Mouse (Mus musculus) MEL (cell line): ENCODE measurements around the gene Lypd6b. TPM values are rescaled to one million over a fixed set of nuclear protein-coding genes. Genes with fewer than 3 reads are reported as not detected.

Experiments used
- DNase-seq: peaks from one replicate; pipeline ENCODE4 v3.0.0; 2011; ENCODE audit warnings: low read depth, low spot score
- H3K27ac ChIP-seq: 2 replicates; pipeline ENCODE4 v1.5.1; 2012; ENCODE audit warnings: low read depth, mild to moderate bottlenecking, control low read depth, low read length, moderate library complexity; ENCODE audit not compliant: control insufficient read depth
- H3K27me3 ChIP-seq, 2 experiments: fragments of 150-350 bp in 1 of 2; sonication (generic) in 1 of 2; 2 replicates each; pipeline ENCODE4 v1.6.1; 2012; ENCODE audit warnings: low read length in 2 of 2, mild to moderate bottlenecking in 2 of 2, improper control_type of control experiment in 1 of 2, moderate library complexity in 1 of 2; ENCODE audit not compliant: insufficient read depth in 2 of 2, control insufficient read depth in 1 of 2
- H3K36me3 ChIP-seq, 2 experiments: 2 replicates each; pipeline ENCODE4 v1.6.1; 2012 to 2014; ENCODE audit warnings: low read length in 2 of 2, improper control_type of control experiment in 1 of 2, inconsistent platforms in 1 of 2, mild to moderate bottlenecking in 1 of 2; ENCODE audit not compliant: insufficient read depth in 2 of 2, control insufficient read depth in 1 of 2
- H3K4me1 ChIP-seq, 2 experiments: fragments of 150-350 bp in 1 of 2; sonication (generic) in 1 of 2; 2 replicates each; pipeline ENCODE4 v1.6.1; 2012; ENCODE audit warnings: low read length in 2 of 2, improper control_type of control experiment in 1 of 2, mild to moderate bottlenecking in 1 of 2; ENCODE audit not compliant: insufficient read depth in 2 of 2, control insufficient read depth in 1 of 2
- H3K4me3 ChIP-seq, 2 experiments: fragments of 150-350 bp in 1 of 2; sonication (generic) in 1 of 2; 2 replicates each; pipeline ENCODE4 v1.5.1; 2012; ENCODE audit warnings: low read depth in 2 of 2, low read length in 2 of 2, mild to moderate bottlenecking in 2 of 2, moderate library complexity in 2 of 2, control low read depth in 1 of 2, improper control_type of control experiment in 1 of 2; ENCODE audit not compliant: control insufficient read depth in 1 of 2, insufficient read depth in 1 of 2
- H3K79me2 ChIP-seq: 2 replicates; pipeline ENCODE4 v1.6.1; 2012; ENCODE audit warnings: mild to moderate bottlenecking, low read length, moderate library complexity; ENCODE audit not compliant: control insufficient read depth, poor library complexity, insufficient read depth
- H3K9ac ChIP-seq: 2 replicates; pipeline ENCODE4 v1.6.1; 2012; ENCODE audit warnings: low read depth, mild to moderate bottlenecking, control low read depth, low read length, moderate library complexity; ENCODE audit not compliant: control insufficient read depth, poor library complexity, severe bottlenecking
- H3K9me3 ChIP-seq: fragments of 150-350 bp; sonication (generic); replicated peaks from 2 replicates; pipeline ENCODE4 v1.6.1; 2012; ENCODE audit warnings: mild to moderate bottlenecking, low read length, improper control_type of control experiment, moderate library complexity; ENCODE audit not compliant: insufficient read depth
- CHD1 ChIP-seq: IDR thresholded peaks from 2 replicates; pipeline ENCODE4 v1.6.1; 2012; ENCODE audit warnings: low read depth, mild to moderate bottlenecking, inconsistent platforms, low read length, improper control_type of control experiment
- CTCF ChIP-seq, 3 experiments: IDR thresholded peaks in 2 of 3; conservative IDR thresholded peaks in 1 of 3; 2 replicates each; pipeline ENCODE4 v1.5.1; 2011 to 2012; ENCODE audit warnings: low read length in 3 of 3, low read depth in 2 of 3, mild to moderate bottlenecking in 2 of 3, improper control_type of control experiment in 1 of 3, inconsistent platforms in 1 of 3, mixed read lengths in 1 of 3, moderate library complexity in 1 of 3; ENCODE audit not compliant: control insufficient read depth in 1 of 3, insufficient read depth in 1 of 3, poor library complexity in 1 of 3, severe bottlenecking in 1 of 3
- E2F4 ChIP-seq: IDR thresholded peaks from 2 replicates; pipeline ENCODE4 v1.6.1; 2011; ENCODE audit warnings: low read depth, low read length, improper control_type of control experiment, borderline replicate concordance
- ELF1 ChIP-seq: IDR thresholded peaks from 2 replicates; pipeline ENCODE4 v1.6.1; 2014; ENCODE audit warnings: low read depth, mild to moderate bottlenecking, inconsistent platforms, low read length, improper control_type of control experiment, moderate library complexity
- EP300 ChIP-seq, 2 experiments: IDR thresholded peaks; 2 replicates each; pipeline ENCODE4 v1.6.1; 2011; ENCODE audit warnings: improper control_type of control experiment in 2 of 2, low read length in 2 of 2, low read depth in 1 of 2, mild to moderate bottlenecking in 1 of 2
- ETS1 ChIP-seq: IDR thresholded peaks from 2 replicates; pipeline ENCODE4 v1.6.1; 2012; ENCODE audit warnings: low read depth, mild to moderate bottlenecking, inconsistent platforms, low read length, improper control_type of control experiment, moderate library complexity
- HCFC1 ChIP-seq: IDR thresholded peaks from 2 replicates; pipeline ENCODE4 v1.6.1; 2012; ENCODE audit warnings: low read depth, mild to moderate bottlenecking, inconsistent platforms, low read length, improper control_type of control experiment, moderate library complexity
- JUND ChIP-seq: IDR thresholded peaks from 2 replicates; pipeline ENCODE4 v1.6.1; 2011; ENCODE audit warnings: low read depth, mild to moderate bottlenecking, improper control_type of control experiment, low read length
- MAFK ChIP-seq: IDR thresholded peaks from 2 replicates; pipeline ENCODE4 v1.6.1; 2011; ENCODE audit warnings: low read depth, mild to moderate bottlenecking, low read length, improper control_type of control experiment, borderline replicate concordance
- MAZ ChIP-seq: IDR thresholded peaks from 2 replicates; pipeline ENCODE4 v1.6.1; 2012; ENCODE audit warnings: low read depth, mild to moderate bottlenecking, inconsistent platforms, low read length, improper control_type of control experiment
- MEF2A ChIP-seq: IDR thresholded peaks from 2 replicates; pipeline ENCODE4 v1.6.1; 2014; ENCODE audit warnings: low read depth, mild to moderate bottlenecking, inconsistent platforms, low read length, improper control_type of control experiment; ENCODE audit not compliant: poor library complexity, insufficient replicate concordance, severe bottlenecking; ENCODE audit errors: extremely low read depth
- MYC ChIP-seq: IDR thresholded peaks from 2 replicates; pipeline ENCODE4 v1.6.1; 2011; ENCODE audit warnings: low read depth, mild to moderate bottlenecking, low read length, improper control_type of control experiment, moderate library complexity
- NELFE ChIP-seq: IDR thresholded peaks from 2 replicates; pipeline ENCODE4 v1.6.1; 2011; ENCODE audit warnings: low read depth, low read length, improper control_type of control experiment
- POLR2A ChIP-seq, 2 experiments: IDR thresholded peaks; 2 replicates each; pipeline ENCODE4 v1.6.1; 2011 to 2012; ENCODE audit warnings: low read length in 2 of 2, mild to moderate bottlenecking in 2 of 2, control low read depth in 1 of 2, improper control_type of control experiment in 1 of 2, low read depth in 1 of 2, moderate library complexity in 1 of 2; ENCODE audit not compliant: control insufficient read depth in 1 of 2, insufficient read depth in 1 of 2, poor library complexity in 1 of 2
- POLR2AphosphoS2 ChIP-seq: IDR thresholded peaks from 2 replicates; pipeline ENCODE4 v1.6.1; 2011; ENCODE audit warnings: low read length, improper control_type of control experiment
- RAD21 ChIP-seq: IDR thresholded peaks from 2 replicates; pipeline ENCODE4 v1.6.1; 2011; ENCODE audit warnings: mild to moderate bottlenecking, low read depth, low read length, improper control_type of control experiment
- SIN3A ChIP-seq: IDR thresholded peaks from 2 replicates; pipeline ENCODE4 v1.6.1; 2012; ENCODE audit warnings: low read length, improper control_type of control experiment, inconsistent platforms
- SMC3 ChIP-seq: IDR thresholded peaks from 2 replicates; pipeline ENCODE4 v1.6.1; 2011; ENCODE audit warnings: low read depth, low read length, improper control_type of control experiment
- TBP ChIP-seq: IDR thresholded peaks from 2 replicates; pipeline ENCODE4 v1.8.0; 2011; ENCODE audit warnings: low read depth, low read length, improper control_type of control experiment
- TCF12 ChIP-seq: IDR thresholded peaks from 2 replicates; pipeline ENCODE4 v1.6.1; 2014; ENCODE audit warnings: low read depth, mild to moderate bottlenecking, inconsistent platforms, low read length, improper control_type of control experiment, moderate library complexity
- UBTF ChIP-seq: IDR thresholded peaks from 2 replicates; pipeline ENCODE4 v1.6.1; 2012; ENCODE audit warnings: low read depth, mild to moderate bottlenecking, inconsistent platforms, low read length, improper control_type of control experiment, moderate library complexity, borderline replicate concordance; ENCODE audit not compliant: insufficient read depth
- USF2 ChIP-seq, 2 experiments: IDR thresholded peaks; 2 replicates each; pipeline ENCODE4 v1.6.1; 2011 to 2012; ENCODE audit warnings: improper control_type of control experiment in 2 of 2, low read length in 2 of 2, borderline replicate concordance in 1 of 2, inconsistent platforms in 1 of 2, low read depth in 1 of 2, mild to moderate bottlenecking in 1 of 2; ENCODE audit not compliant: insufficient read depth in 1 of 2
- ZC3H11A ChIP-seq: IDR thresholded peaks from 2 replicates; pipeline ENCODE4 v1.6.1; 2012; ENCODE audit warnings: low read depth, mild to moderate bottlenecking, inconsistent platforms, low read length, improper control_type of control experiment
- ZKSCAN1 ChIP-seq: IDR thresholded peaks from 2 replicates; pipeline ENCODE4 v1.6.1; 2012; ENCODE audit warnings: low read depth, mild to moderate bottlenecking, inconsistent platforms, low read length, improper control_type of control experiment, moderate library complexity
- ZMIZ1 ChIP-seq: IDR thresholded peaks from 2 replicates; pipeline ENCODE4 v1.6.1; 2012; ENCODE audit warnings: low read depth, mild to moderate bottlenecking, inconsistent platforms, low read length, improper control_type of control experiment, moderate library complexity
- polyA plus RNA-seq, 2 experiments: library from polyadenylated mRNA; stranded (reverse) in 1 of 2; unstranded in 1 of 2; fragments of >175 nt in 1 of 2; fragments of >200 nt in 1 of 2; gene quantifications; 2 replicates each; pipeline versions ENCODE4 v1.2.1 to v1.2.4; 2012; ENCODE audit warnings: low replicate concordance in 2 of 2, low read depth in 1 of 2; ENCODE audit not compliant: insufficient read length in 2 of 2, insufficient read depth in 1 of 2, missing spikeins in 1 of 2
- total RNA-seq: library from RNA; depleted of rRNA; stranded (reverse); fragments of 300-350 nt; gene quantifications from 2 replicates; pipeline ENCODE4 v1.2.3, GENCODE M21; 2012

The Lypd6b gene
- total and polyA plus RNA-seq, 3 experiments, result not detected

DNA sequence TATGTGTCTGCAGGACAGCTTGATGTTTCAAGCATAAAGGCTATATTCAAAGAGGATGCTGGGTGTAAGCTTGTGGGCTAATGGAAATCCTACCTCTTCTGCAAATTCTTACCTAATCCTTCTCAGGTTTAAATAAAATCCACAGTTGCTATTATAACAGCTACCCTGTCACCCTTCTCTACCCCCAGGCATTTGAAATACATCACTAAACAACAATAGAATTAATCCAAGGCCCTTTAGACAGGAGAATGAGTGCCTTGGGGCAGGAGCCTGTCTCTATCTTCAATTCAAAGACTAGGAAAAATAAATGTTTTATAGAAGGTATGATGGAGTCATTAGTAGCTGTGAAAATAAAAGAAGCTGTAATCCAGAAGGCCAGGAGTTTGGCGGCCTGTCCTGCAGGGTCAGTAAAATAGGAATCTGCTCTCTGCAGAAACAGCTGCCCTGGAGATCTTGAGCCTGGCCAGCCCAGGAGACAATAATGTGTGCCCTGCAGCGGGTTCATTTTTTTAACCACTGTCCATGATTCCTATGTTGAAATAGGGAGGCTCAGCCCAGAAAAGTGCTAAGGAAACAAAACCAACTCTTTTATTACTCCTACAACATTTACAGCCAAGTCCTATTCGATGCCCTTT is 124.9 kb downstream of the Lypd6b start:
- no peak for DNase-seq
- Histone ChIP-seq H3K9ac (no peak overlapping the region), H3K9me3 (no peaks in the 10 kb centered on the region), H3K79me2 (no peaks in the 10 kb centered on the region), H3K27me3 (no peaks in the 10 kb centered on the region), H3K27ac (no peak overlapping the region), H3K36me3 (no peaks in the 10 kb centered on the region), H3K4me1 (no peaks in the 10 kb centered on the region), H3K4me3 (no peak overlapping the region)
- TF ChIP-seq E2F4 (no peak), RAD21 (no peak), ELF1 (no peak)

DNA sequence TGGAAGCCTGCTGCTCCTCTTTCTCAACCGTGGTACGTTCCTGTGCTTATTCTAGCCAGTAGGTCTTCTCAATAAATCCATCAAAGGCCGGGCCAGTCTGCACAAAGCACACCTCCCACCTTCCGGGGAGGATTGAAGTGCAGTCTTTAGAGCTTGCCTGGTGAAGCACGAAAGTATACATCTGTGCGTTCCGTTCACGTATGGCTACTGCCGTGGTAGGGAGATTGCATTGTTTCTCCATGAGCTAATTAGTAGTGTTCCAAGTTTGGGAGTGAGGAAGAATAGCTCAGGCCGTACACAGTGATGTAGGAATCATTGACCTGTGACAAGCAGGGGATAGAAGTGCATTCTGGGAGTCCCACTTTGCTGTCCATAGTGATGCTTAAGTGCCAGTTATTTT is 130.0 kb downstream of the Lypd6b start:
- Histone ChIP-seq H3K9me3 (no peaks in the 10 kb centered on the region), H3K9ac (no peak overlapping the region), H3K4me1 (no peaks in the 10 kb centered on the region), H3K27me3 (no peaks in the 10 kb centered on the region), H3K27ac (no peak overlapping the region), H3K36me3 (no peaks in the 10 kb centered on the region), H3K79me2 (no peaks in the 10 kb centered on the region), H3K4me3 (no peak overlapping the region)
- DNase-seq, result no peak
- TF ChIP-seq POLR2A (IDR thresholded peaks at IDR 0.05; ENCODE audit: control insufficient read depth in 1 of 2, insufficient read depth in 1 of 2, low read depth in 1 of 2, low read length in 2 of 2, poor library complexity in 1 of 2), result no peak
- TF ChIP-seq SMC3, result no peak
- TF ChIP-seq CHD1, result no peak
- TF ChIP-seq RAD21, result no peak
- no peak for TF ChIP-seq ZKSCAN1
- TF ChIP-seq USF2 (IDR thresholded peaks at IDR 0.05; ENCODE audit: borderline replicate concordance in 1 of 2, insufficient read depth in 1 of 2, low read depth in 1 of 2, low read length in 2 of 2), result no peak
- TF ChIP-seq TBP, result no peak
- TF ChIP-seq CTCF (IDR thresholded peaks at IDR 0.05 in 2 of 3, conservative IDR thresholded peaks at IDR 0.05 in 1 of 3; ENCODE audit: control insufficient read depth in 1 of 3, insufficient read depth in 1 of 3, low read depth in 2 of 3, low read length in 3 of 3, poor library complexity in 1 of 3, severe bottlenecking in 1 of 3), result no peak
- TF ChIP-seq ZC3H11A, result no peak

DNA sequence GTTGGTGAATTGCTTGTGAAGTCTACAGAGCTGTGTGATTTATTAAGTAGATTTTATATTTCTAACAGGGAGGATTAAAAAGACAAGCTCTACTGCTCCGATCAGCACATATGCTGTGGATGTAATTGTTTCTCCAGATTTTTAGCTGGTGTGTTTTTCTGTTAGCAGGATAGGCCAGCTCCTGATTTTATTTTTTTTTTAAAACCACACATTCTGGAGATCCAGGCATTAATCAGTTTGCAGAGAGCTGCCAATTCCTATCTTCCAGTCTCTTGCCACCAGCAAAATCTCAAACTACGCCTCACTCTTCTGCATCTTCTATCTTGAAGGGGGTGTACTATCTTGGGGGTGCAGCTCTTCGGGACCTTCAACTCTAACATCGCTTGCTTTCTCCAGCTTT is 130.6 kb downstream of the Lypd6b start:
- no peak for DNase-seq
- Histone ChIP-seq H3K4me3 (no peak overlapping the region), H3K79me2 (no peaks in the 10 kb centered on the region), H3K9ac (no peak overlapping the region), H3K4me1 (no peaks in the 10 kb centered on the region), H3K36me3 (no peaks in the 10 kb centered on the region), H3K9me3 (no peaks in the 10 kb centered on the region), H3K27me3 (no peaks in the 10 kb centered on the region), H3K27ac (no peak overlapping the region)
- TF ChIP-seq MAZ (no peak), MAFK (no peak), ZC3H11A (no peak), TBP (no peak), JUND (no peak), MEF2A (no peak), MYC (no peak), POLR2AphosphoS2 (no peak), NELFE (no peak), HCFC1 (no peak), CTCF (IDR thresholded peaks at IDR 0.05 in 2 of 3, conservative IDR thresholded peaks at IDR 0.05 in 1 of 3; ENCODE audit: control insufficient read depth in 1 of 3, insufficient read depth in 1 of 3, low read depth in 2 of 3, low read length in 3 of 3, poor library complexity in 1 of 3, severe bottlenecking in 1 of 3) (no peak), ETS1 (no peak), TCF12 (no peak), SIN3A (no peak), EP300 (IDR thresholded peaks at IDR 0.05; ENCODE audit: low read depth in 1 of 2, low read length in 2 of 2) (no peak), UBTF (no peak), ZMIZ1 (no peak)
